Mouse (Mus musculus) gastrocnemius, adult 2 months (tissue): Measurements from ENCODE around the gene Iffo2. TPM values are rescaled to one million over a fixed set of nuclear protein-coding genes. Genes with fewer than 3 reads are reported as not detected.

ENCODE experiments used
- DNase-seq: peaks from one replicate; pipeline ENCODE4 v3.0.0; 2022
- H3K27ac ChIP-seq: fragments of 200-600 bp; 2 replicates; pipeline ENCODE4 v1.8.1; 2022; ENCODE audit warnings: mild to moderate bottlenecking
- H3K4me3 ChIP-seq: fragments of 200-600 bp; 2 replicates; pipeline ENCODE4 v1.8.1; 2022; ENCODE audit warnings: mild to moderate bottlenecking, moderate library complexity
- CTCF ChIP-seq: fragments of 200-600 bp; IDR thresholded peaks from 2 replicates; pipeline ENCODE4 v1.8.1; 2022; ENCODE audit warnings: antibody characterized with exemption, mild to moderate bottlenecking, moderate library complexity
- intact Hi-C: fragments of 180-260 bp; cut with DNase I; formaldehyde crosslinking; loops from one replicate; pipeline ENCODE4 v1.15.1; 2025
- total RNA-seq, 2 experiments: library from RNA; stranded (reverse); gene quantifications; 2 replicates each; pipeline ENCODE4 v1.2.3; 2021

The Iffo2 gene
- total RNA-seq, 2 experiments from 2014 or later: 2.1 to 2.5 TPM

DNA sequence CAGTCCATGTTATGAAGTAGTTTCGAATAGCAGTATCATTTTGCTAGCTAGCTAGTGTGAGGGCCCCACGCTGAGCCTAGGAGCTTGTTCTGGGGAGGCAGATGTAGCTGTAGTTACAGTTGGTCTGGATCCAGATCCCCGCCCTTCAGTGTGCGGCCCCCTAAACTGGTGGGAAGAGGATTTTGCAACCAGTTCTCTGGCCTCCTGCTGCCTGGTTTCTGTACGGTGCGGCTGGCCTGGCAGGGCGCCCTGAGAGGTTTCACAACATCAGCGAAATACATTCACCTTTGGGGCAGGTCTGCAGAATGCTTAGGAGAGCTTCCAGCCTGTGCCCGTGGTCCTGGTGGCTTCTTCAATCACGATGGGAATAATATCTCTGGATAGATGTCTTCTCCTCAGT lies 94.4 kb downstream of the Iffo2 start:
- 0 out of 2 replicates have a peak overlapping the region, but pooled peaks have one; percentile 16 for H3K27ac ChIP-seq
- intact Hi-C loops: no loop called here
- no peak for TF ChIP-seq CTCF
- H3K4me3 ChIP-seq: peak overlapping the region; percentile 84
- peak; percentile 69 for DNase-seq

DNA sequence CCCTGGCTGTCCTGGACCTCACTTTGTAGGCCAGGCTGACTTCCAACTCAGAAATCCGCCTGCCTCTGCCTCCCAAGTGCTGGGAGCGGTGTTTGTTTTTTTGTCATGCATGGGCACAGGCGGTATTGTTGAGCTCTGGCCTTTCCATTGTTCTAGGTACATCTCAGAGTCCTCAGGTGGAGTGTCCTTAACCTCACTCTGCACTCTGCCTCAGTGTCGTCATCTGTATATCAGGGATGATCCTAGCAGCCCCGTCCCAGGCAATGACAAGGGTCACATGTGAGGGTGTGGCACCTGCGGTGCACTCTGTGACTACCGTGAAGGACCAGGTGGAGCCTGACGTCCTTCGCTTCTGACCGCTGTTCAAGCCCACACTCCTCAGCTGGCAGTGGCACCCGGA lies 97.0 kb downstream of the Iffo2 start:
- Histone ChIP-seq H3K27ac (no peak overlapping the region), H3K4me3 (no peak overlapping the region)
- TF ChIP-seq CTCF: no peak
- no peak for DNase-seq
- intact Hi-C loops: no loop called here

DNA sequence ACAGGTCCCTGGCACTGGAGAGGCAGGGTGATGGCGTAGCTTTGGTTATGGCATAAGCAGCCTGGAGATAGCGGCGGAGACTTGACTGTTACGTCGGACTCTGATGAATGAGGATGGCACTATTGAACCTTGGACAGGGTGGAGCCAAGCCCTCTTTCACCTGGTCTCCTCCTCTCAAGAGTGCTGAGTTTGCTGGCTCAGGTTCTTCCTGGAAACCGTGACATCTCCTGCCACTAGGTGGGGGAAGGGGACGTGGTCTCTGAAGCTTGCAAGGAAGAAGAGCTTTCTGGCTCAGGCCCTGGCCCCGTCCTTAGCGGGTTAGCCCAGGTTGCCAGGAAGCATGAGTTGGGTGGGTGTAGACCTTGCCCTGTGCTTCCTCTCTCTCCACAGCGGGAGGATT lies 99.8 kb downstream of the Iffo2 start:
- DNase-seq: no peak
- Histone ChIP-seq H3K4me3 (no peak overlapping the region), H3K27ac (no peak overlapping the region)
- intact Hi-C loops: no loop called here
- TF ChIP-seq CTCF: no peak

DNA sequence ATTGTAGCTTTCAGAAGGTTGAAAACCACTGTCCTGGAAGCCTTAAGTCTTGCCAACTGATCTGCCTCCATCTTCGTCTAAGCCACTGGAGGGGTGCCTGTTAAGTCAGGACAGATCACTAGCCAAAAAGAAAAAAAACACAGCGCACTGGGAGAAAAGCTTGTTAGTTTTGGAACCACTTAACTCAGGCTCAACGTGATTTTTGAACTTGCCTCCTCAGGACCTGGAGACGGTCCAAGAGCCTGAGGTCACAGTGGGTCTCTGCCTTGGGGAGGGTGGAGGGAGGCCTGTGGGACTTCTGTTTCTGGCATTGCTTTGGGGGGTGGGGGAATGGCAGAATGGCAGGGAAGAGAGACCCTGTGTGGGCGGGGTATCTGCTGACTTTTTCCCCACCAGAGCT lies 100.8 kb downstream of the Iffo2 start:
- intact Hi-C loops: no loop called here
- Histone ChIP-seq H3K4me3 (no peak overlapping the region), H3K27ac (no peak overlapping the region)
- no peak for DNase-seq
- TF ChIP-seq CTCF: no peak

DNA sequence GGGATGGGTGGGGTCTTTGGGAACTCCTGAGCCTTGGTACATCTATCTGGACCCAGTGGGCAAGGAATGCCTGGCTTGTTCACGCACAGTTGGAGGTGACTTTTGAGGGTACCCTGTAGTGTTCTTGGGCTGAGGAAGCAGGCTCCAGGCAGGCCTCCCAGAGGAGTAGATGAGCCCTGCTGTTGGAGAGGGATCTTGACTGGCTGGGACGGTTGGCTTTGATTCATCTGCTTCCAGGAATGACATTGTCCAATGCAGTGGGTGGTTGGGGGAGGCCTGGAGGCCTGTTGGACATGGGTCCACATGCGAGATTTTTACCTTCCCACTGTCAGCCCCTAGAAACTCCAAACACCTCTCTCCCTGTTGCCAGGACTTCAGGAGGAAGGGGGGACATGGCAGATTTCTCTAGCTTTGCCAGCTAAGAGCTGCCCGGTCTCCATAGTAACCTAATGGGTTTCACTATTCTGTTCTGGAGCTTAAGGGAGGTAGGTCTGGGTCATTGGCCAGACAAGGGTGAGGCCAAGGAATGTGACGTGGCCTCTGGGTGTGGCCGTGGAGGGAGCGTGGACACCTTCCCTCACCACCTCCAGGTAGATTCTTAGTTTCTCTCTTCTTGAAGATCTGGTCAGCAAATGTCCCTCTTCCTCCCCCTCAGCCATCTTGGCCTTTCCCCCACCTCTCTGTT lies 101.4 kb downstream of the Iffo2 start:
- Histone ChIP-seq H3K27ac (no peak overlapping the region), H3K4me3 (no peak overlapping the region)
- no peak for TF ChIP-seq CTCF
- intact Hi-C loops: no loop called here
- DNase-seq: no peak

DNA sequence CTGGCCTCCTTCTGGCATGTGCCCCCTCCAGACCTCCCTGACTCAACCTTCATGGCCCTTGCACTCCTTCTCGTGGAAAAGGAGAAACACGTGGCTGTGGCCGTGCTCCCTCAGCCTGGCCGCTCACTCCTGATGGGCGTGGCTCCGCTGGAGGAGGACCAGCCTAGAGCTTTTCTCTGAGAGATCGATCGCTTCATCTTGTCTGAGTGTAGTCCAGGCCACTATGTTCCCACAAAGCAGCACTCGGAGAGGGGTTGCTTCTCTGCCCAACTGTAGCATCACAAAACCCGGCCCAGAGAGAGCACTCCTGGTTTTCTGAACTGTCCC lies 101.9 kb downstream of the Iffo2 start:
- no peak for TF ChIP-seq CTCF
- Histone ChIP-seq H3K27ac (no peak overlapping the region), H3K4me3 (no peak overlapping the region)
- no peak for DNase-seq
- intact Hi-C loops: no loop called here

DNA sequence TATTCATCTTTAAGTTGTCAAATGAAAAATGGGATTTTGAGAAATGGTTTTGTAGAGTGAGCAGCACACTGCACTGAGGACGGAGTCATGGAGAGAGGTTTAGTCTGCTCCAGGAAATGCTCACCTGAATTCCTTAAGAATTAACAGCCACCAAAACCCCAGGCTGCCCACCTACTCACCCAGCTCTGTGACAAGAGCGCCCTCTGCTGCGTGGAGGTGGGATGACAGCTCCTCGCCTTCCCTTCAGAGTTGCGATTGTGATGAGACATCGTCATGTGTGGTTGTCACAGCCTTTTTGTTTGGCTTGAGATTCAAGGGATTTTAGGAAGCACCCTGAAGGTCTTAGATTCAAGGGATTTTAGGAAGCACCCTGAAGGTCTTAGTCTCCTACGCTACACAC lies 106.0 kb downstream of the Iffo2 start:
- Histone ChIP-seq H3K4me3 (no peak overlapping the region), H3K27ac (no peak overlapping the region)
- TF ChIP-seq CTCF: peak; percentile 98
- intact Hi-C loops: loop anchor here (1.0 to 2.0 kb wide), 2 partner anchors 26 to 166 kb away; no protein-coding TSS in a partner anchor
- DNase-seq: peak; percentile 73

DNA sequence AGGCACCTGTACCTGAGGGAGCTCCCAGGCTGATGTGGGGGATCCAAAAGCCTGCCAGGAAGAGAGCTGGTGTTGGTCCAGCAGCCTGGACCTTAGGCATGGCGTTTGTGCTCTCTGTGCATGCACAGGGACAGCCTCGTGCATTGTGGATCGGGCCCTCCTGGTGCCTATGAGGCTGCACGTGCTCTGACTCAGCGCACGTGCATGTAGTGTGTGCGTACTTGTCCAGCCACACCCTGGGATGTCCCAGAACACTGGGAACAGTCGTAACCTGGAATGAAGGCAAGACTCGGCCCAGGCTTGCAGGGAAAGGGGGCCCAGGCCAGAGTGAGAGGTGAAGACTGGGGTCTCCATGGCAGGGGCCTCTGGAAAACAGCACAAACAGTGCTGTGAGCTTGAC lies 107.5 kb downstream of the Iffo2 start:
- Histone ChIP-seq H3K27ac (no peak overlapping the region), H3K4me3 (no peak overlapping the region)
- intact Hi-C loops: loop anchor here (2.0 kb wide), 1 partner anchor 27 kb away; no protein-coding TSS in a partner anchor
- no peak for TF ChIP-seq CTCF
- DNase-seq: no peak

DNA sequence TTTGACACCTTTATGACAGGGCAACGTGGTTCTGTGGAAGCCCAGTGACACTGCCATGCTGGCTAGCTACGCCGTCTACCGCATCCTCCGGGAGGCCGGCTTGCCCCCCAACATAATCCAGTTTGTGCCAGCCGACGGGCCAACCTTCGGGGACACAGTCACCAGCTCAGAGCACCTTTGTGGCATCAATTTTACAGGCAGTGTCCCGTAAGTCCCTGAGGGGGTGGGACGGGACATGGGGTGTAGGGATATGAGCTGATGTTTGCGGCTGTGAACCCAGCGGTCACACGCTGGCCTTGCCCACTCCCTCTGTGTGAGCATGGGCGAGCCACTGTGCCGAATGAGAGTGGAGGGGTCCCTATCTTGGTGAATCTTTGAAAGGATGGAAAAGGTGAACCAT lies 108.0 kb downstream of the Iffo2 start:
- Histone ChIP-seq H3K27ac (no peak overlapping the region), H3K4me3 (no peak overlapping the region)
- TF ChIP-seq CTCF: no peak
- intact Hi-C loops: no loop called here
- DNase-seq: no peak

DNA sequence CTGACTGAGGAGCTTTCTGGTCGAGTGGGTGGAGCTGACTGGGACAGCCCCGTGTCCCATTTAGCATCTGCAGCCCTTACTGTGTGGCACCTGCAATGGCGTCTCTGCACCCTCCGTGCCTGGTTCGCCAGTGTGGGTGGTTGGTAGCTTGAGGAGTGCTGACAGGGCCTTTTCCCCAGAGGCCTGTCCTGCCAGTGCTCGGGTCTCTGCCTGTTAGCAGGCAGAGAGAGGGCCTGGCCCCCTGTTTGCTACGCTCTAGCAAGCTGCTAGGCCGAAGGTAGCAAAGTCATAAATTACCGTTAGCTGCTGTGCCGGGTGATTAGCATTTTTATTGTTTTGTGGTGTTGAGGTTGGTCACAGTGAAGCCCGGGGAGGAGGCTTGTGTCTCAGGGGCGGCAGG lies 109.5 kb downstream of the Iffo2 start:
- no peak overlapping the region for H3K27ac ChIP-seq
- no peak for DNase-seq
- H3K4me3 ChIP-seq: no peak overlapping the region
- intact Hi-C loops: no loop called here
- no peak for TF ChIP-seq CTCF

DNA sequence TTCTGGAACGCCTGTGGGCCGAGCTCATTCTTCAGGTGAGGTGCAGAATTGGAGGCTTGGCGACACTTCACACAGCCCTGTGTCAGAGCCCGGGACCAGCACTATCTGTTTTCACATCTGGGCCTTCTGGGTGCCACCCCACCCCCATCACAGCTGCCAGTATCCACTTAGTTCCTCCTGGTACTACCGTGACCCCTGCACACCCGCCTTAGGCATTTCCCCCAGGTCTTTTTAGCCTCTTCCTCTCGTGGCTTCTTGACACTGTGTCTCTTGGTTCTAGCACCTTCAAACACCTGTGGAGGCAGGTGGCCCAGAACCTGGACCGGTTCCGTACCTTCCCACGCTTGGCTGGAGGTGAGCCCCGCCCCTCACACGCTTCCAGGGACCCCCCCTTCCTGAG lies 110.0 kb downstream of the Iffo2 start:
- intact Hi-C loops: no loop called here
- Histone ChIP-seq H3K4me3 (no peak overlapping the region), H3K27ac (no peak overlapping the region)
- no peak for TF ChIP-seq CTCF
- no peak for DNase-seq

DNA sequence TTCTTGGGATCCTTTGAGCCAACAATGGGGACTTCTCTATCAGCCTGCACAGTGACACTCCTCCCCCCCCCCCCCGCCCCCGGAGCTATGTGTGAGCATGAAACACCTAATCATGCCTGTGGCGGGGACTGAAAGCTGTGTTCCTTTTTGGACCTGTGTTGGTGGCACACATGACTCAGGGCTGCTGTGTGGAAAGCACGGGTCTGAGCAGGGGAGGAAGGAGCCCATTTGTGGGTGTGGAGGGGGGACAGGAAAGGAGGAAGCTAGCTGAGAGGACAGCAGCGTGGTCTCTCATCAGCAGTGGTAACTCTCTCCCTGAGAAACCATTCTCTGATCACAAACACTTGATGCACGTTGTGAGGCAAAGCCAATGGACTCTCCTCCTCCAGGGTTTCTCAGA lies 110.4 kb downstream of the Iffo2 start:
- no peak overlapping the region for H3K27ac ChIP-seq

DNA sequence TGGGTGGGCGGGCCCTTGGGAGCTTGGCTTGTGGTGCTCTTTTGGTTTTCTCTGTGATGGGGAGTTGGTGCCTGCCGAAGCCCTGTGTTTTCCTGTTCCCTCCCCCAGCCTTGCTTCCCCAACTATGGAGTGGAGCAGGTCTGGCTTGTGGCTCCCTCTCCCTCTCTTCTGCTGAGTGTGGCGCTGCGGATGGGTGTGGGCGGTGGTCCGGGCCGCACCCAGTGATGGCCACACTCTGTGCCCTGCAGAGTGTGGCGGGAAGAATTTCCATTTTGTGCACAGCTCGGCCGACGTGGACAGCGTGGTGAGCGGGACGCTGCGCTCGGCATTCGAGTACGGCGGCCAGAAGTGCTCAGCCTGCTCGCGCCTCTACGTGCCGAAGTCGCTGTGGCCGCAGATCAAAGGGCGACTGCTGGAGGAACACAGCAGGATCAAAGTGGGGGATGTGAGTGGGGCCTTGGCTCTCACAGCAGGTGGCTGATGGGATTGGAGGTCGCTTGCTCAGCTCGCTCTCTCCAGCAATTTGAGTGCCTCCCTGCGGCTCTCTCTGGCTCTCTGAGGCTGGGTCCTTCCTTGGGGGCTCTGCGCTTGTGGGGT lies 111.6 kb downstream of the Iffo2 start:
- no peak overlapping the region for H3K27ac ChIP-seq
- no peak for TF ChIP-seq CTCF
- no peak for DNase-seq
- intact Hi-C loops: no loop called here
- no peak overlapping the region for H3K4me3 ChIP-seq

More for the DNA sequence above, 110.4 kb downstream of the Iffo2 start:
- no peak for DNase-seq
- TF ChIP-seq CTCF: no peak
- intact Hi-C loops: no loop called here
- H3K4me3 ChIP-seq: no peak overlapping the region

DNA sequence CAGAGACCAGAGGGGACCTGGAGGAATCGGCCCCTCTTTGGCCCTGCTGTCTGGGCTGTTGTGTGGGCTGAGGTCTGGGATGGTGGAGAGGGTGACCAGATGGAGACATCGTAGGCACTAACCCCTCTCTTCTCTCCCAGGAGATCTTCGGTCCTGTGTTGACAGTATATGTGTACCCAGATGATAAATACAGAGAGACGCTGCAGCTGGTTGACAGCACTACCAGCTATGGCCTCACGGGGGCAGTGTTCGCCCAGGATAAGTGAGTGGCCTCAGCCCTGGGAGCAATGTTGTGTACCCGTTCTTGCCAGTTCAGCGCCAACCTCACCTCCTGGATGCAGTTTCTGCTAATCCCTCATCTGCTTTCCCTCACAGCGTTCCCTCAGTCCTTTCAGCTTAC lies 113.6 kb downstream of the Iffo2 start:
- Histone ChIP-seq H3K27ac (no peak overlapping the region), H3K4me3 (no peak overlapping the region)
- TF ChIP-seq CTCF: peak; percentile 94
- peak; percentile 80 for DNase-seq
- intact Hi-C loops: loop anchor here (1.0 kb wide), 2 partner anchors 26 to 214 kb away; no protein-coding TSS in a partner anchor
